Mouse (Mus musculus): ENCODE measurements around the gene Olfr541. TPM values are rescaled to one million over a fixed set of nuclear protein-coding genes. Genes with fewer than 3 reads are reported as not detected.
"Not testable (repeated sequence)": the region's sequence is repeated elsewhere in the genome, so short reads cannot be mapped to it uniquely, and the experiment has no call there.

The Olfr541 gene
- polyA plus RNA-seq (2015; fragmentation: Nextera tagmentation; extraction: Ambion mirVana), result not detected in 2 replicates

GRCm38 (mm10) chr7:140696967-140697366, at the start of gene Olfr541:
TSS of gene Olfr541 (plus strand) at chr7:140697267.
- H3K9ac ChIP-seq (ENCODE audit: low read depth, low read length), result no peak within 1 kb of the TSS
- no peak for ATAC-seq
- no peak within 1 kb of the TSS for H3K27ac ChIP-seq (ENCODE audit: low read length)
- no peaks in the 10 kb centered on the region for H3K4me1 ChIP-seq (ENCODE audit: control insufficient read depth, insufficient read depth, low read length)
- H3K36me3 ChIP-seq (ENCODE audit: control insufficient read depth, insufficient read depth, low read length), result no peaks in the 10 kb centered on the region
- no peak within 1 kb of the TSS for H3K4me3 ChIP-seq (ENCODE audit: low read length)
- no peak within 1 kb of the TSS for H3K4me2 ChIP-seq (ENCODE audit: low read depth, low read length)
- H3K9me3 ChIP-seq (ENCODE audit: control insufficient read depth, low read length), result no peaks in the 10 kb centered on the region
- no peaks in the 10 kb centered on the region for H3K27me3 ChIP-seq (replicated peaks; ENCODE audit: control insufficient read depth, insufficient read depth, low read length)

- no peak for ATAC-seq
- H3K4me1 ChIP-seq (ENCODE audit: control insufficient read depth, insufficient read depth, low read length), result no peaks in the 10 kb centered on the region
- no peak within 1 kb of the TSS for H3K4me2 ChIP-seq (ENCODE audit: low read depth, low read length)
- H3K27me3 ChIP-seq (replicated peaks; ENCODE audit: control insufficient read depth, insufficient read depth, low read length), result no peaks in the 10 kb centered on the region
- no peak within 1 kb of the TSS for H3K27ac ChIP-seq (ENCODE audit: low read length)
- H3K9ac ChIP-seq (ENCODE audit: low read depth, low read length), result no peak within 1 kb of the TSS
- H3K9me3 ChIP-seq (ENCODE audit: control insufficient read depth, low read length), result no peaks in the 10 kb centered on the region
- no peak within 1 kb of the TSS for H3K4me3 ChIP-seq (ENCODE audit: low read length)
- H3K36me3 ChIP-seq (ENCODE audit: control insufficient read depth, insufficient read depth, low read length), result no peaks in the 10 kb centered on the region
- WGBS, result 75% methylated on average over 4 of the region's 4 CpGs
Observed at GRCm38 (mm10) chr7:140659630-140660029, 37.4 kb upstream of the Olfr541 start, which contains the start of gene Olfr539. TSS of gene Olfr539 (plus strand) at chr7:140659930.

- H3K4me1 ChIP-seq (ENCODE audit: control insufficient read depth, insufficient read depth, low read length); H3K27ac ChIP-seq (ENCODE audit: low read length); H3K27me3 ChIP-seq (replicated peaks; ENCODE audit: control insufficient read depth, insufficient read depth, low read length); H3K9me3 ChIP-seq (ENCODE audit: control insufficient read depth, low read length); H3K9ac ChIP-seq (ENCODE audit: low read depth, low read length); H3K36me3 ChIP-seq (ENCODE audit: control insufficient read depth, insufficient read depth, low read length); ATAC-seq; H3K4me3 ChIP-seq (ENCODE audit: low read length); H3K4me2 ChIP-seq (ENCODE audit: low read depth, low read length): not testable (repeated sequence)
- WGBS, result 82% methylated on average over 3 of the region's 3 CpGs
Observed at GRCm38 (mm10) chr7:140670693-140671092, 26.4 kb upstream of the Olfr541 start.

GRCm38 (mm10) chr7:140675863-140676262, 21.2 kb upstream of the Olfr541 start:
- Histone ChIP-seq H3K9ac (ENCODE audit: low read depth, low read length) (no peak overlapping the region), H3K27ac (ENCODE audit: low read length) (no peak overlapping the region), H3K27me3 (replicated peaks; ENCODE audit: control insufficient read depth, insufficient read depth, low read length) (no peaks in the 10 kb centered on the region), H3K36me3 (ENCODE audit: control insufficient read depth, insufficient read depth, low read length) (no peaks in the 10 kb centered on the region), H3K4me2 (ENCODE audit: low read depth, low read length) (peak overlapping the region; percentile 32; the same call in 1 of the 2 replicates), H3K4me3 (ENCODE audit: low read length) (no peak overlapping the region), H3K4me1 (ENCODE audit: control insufficient read depth, insufficient read depth, low read length) (no peaks in the 10 kb centered on the region), H3K9me3 (ENCODE audit: control insufficient read depth, low read length) (no peaks in the 10 kb centered on the region)
- peak; percentile 58; the same call in 1 of the 2 replicates for ATAC-seq
- WGBS, result under 1% methylated on average over 6 of the region's 6 CpGs

GRCm38 (mm10) chr7:140679591-140679990, 17.5 kb upstream of the Olfr541 start:
- ATAC-seq, result not testable (repeated sequence)
- 75% methylated on average over 4 of the region's 4 CpGs for WGBS

GRCm38 (mm10) chr7:140681651-140682050, 15.4 kb upstream of the Olfr541 start, which contains the start of gene Olfr45:
TSS of gene Olfr45 (plus strand) at chr7:140681951.
- H3K9me3 ChIP-seq (ENCODE audit: control insufficient read depth, low read length), result no peaks in the 10 kb centered on the region
- no peaks in the 10 kb centered on the region for H3K36me3 ChIP-seq (ENCODE audit: control insufficient read depth, insufficient read depth, low read length)
- H3K4me1 ChIP-seq (ENCODE audit: control insufficient read depth, insufficient read depth, low read length), result no peaks in the 10 kb centered on the region
- H3K4me3 ChIP-seq (ENCODE audit: low read length), result no peak within 1 kb of the TSS
- H3K4me2 ChIP-seq (ENCODE audit: low read depth, low read length), result no peak within 1 kb of the TSS
- 79% methylated on average over 1 of the region's 1 CpGs for WGBS
- H3K27me3 ChIP-seq (replicated peaks; ENCODE audit: control insufficient read depth, insufficient read depth, low read length), result no peaks in the 10 kb centered on the region
- no peak for ATAC-seq
- H3K9ac ChIP-seq (ENCODE audit: low read depth, low read length), result no peak within 1 kb of the TSS
- H3K27ac ChIP-seq (ENCODE audit: low read length), result no peak within 1 kb of the TSS

More at GRCm38 (mm10) chr7:140679591-140679990, 17.5 kb upstream of the Olfr541 start:
- H3K27me3 ChIP-seq (replicated peaks; ENCODE audit: control insufficient read depth, insufficient read depth, low read length); H3K36me3 ChIP-seq (ENCODE audit: control insufficient read depth, insufficient read depth, low read length); H3K9ac ChIP-seq (ENCODE audit: low read depth, low read length); H3K4me1 ChIP-seq (ENCODE audit: control insufficient read depth, insufficient read depth, low read length); H3K9me3 ChIP-seq (ENCODE audit: control insufficient read depth, low read length); H3K27ac ChIP-seq (ENCODE audit: low read length); H3K4me2 ChIP-seq (ENCODE audit: low read depth, low read length); H3K4me3 ChIP-seq (ENCODE audit: low read length): not testable (repeated sequence)

- H3K4me3 ChIP-seq (ENCODE audit: low read length), result no peak overlapping the region
- ATAC-seq, result no peak
- H3K36me3 ChIP-seq (ENCODE audit: control insufficient read depth, insufficient read depth, low read length), result no peaks in the 10 kb centered on the region
- no peaks in the 10 kb centered on the region for H3K27me3 ChIP-seq (replicated peaks; ENCODE audit: control insufficient read depth, insufficient read depth, low read length)
- no peak overlapping the region for H3K4me2 ChIP-seq (ENCODE audit: low read depth, low read length)
- H3K4me1 ChIP-seq (ENCODE audit: control insufficient read depth, insufficient read depth, low read length), result no peaks in the 10 kb centered on the region
- H3K9ac ChIP-seq (ENCODE audit: low read depth, low read length), result no peak overlapping the region
- H3K9me3 ChIP-seq (ENCODE audit: control insufficient read depth, low read length), result no peaks in the 10 kb centered on the region
- no peak overlapping the region for H3K27ac ChIP-seq (ENCODE audit: low read length)
- WGBS, result 60% methylated on average over 2 of the region's 2 CpGs
Observed at GRCm38 (mm10) chr7:140706348-140706747, 9.3 kb downstream of the Olfr541 start.

GRCm38 (mm10) chr7:140707536-140708284, 10.6 kb downstream of the Olfr541 start:
- no peak overlapping the region for H3K9ac ChIP-seq (ENCODE audit: low read depth, low read length)
- H3K4me3 ChIP-seq (ENCODE audit: low read length), result no peak overlapping the region
- no peaks in the 10 kb centered on the region for H3K27me3 ChIP-seq (replicated peaks; ENCODE audit: control insufficient read depth, insufficient read depth, low read length)
- no peaks in the 10 kb centered on the region for H3K4me1 ChIP-seq (ENCODE audit: control insufficient read depth, insufficient read depth, low read length)
- H3K27ac ChIP-seq (ENCODE audit: low read length), result no peak overlapping the region
- H3K4me2 ChIP-seq (ENCODE audit: low read depth, low read length), result no peak overlapping the region
- no peak for ATAC-seq
- 78% methylated on average over 6 of the region's 6 CpGs for WGBS
- no peaks in the 10 kb centered on the region for H3K36me3 ChIP-seq (ENCODE audit: control insufficient read depth, insufficient read depth, low read length)
- no peaks in the 10 kb centered on the region for H3K9me3 ChIP-seq (ENCODE audit: control insufficient read depth, low read length)

GRCm38 (mm10) chr7:140717155-140718055, 20.3 kb downstream of the Olfr541 start:
- no peak overlapping the region for H3K27ac ChIP-seq (ENCODE audit: low read length)
- no peak overlapping the region for H3K4me3 ChIP-seq (ENCODE audit: low read length)
- no peak for ATAC-seq
- whole genome bisulfite sequencing, result 84% methylated on average over 7 of the region's 7 CpGs
- H3K36me3 ChIP-seq (ENCODE audit: control insufficient read depth, insufficient read depth, low read length), result no peaks in the 10 kb centered on the region
- no peaks in the 10 kb centered on the region for H3K27me3 ChIP-seq (replicated peaks; ENCODE audit: control insufficient read depth, insufficient read depth, low read length)
- no peak overlapping the region for H3K4me2 ChIP-seq (ENCODE audit: low read depth, low read length)
- no peaks in the 10 kb centered on the region for H3K9me3 ChIP-seq (ENCODE audit: control insufficient read depth, low read length)
- no peak overlapping the region for H3K9ac ChIP-seq (ENCODE audit: low read depth, low read length)
- H3K4me1 ChIP-seq (ENCODE audit: control insufficient read depth, insufficient read depth, low read length), result no peaks in the 10 kb centered on the region

Measured in intestine, embryonic 16.5 days (tissue).